Mouse (Mus musculus): ENCODE measurements at regions not wholly inside any gene's neighbourhood (a gene's known extent, or its start where the extent isn't known, plus 50 kb on each side); places are given as distances from the start of the nearest gene placed in this dataset.
A peak's percentile ranks its signal among the peaks of the same experiment; 100 is the strongest.

GRCm38 (mm10) chr12:71637248-71637647, 193.6 kb upstream of the Daam1 start:
- WGBS: 73% methylated on average over 3 of the region's 3 CpGs
- no peak for TF ChIP-seq CTCF (IDR thresholded peaks at IDR 0.05; ENCODE audit: low read depth)

GRCm38 (mm10) chr12:71638246-71638645, 192.6 kb upstream of the Daam1 start:
- Histone ChIP-seq H3K9ac (replicated peaks; ENCODE audit: low read length) (no peak overlapping the region), H3K4me1 (ENCODE audit: insufficient read depth, low read length) (peaks cover 8% of the 10 kb centered on the region; the same call in 1 of the 2 replicates), H3K9me3 (ENCODE audit: low read length) (no peaks in the 10 kb centered on the region), H3K36me3 (ENCODE audit: insufficient read depth, low read length) (no peaks in the 10 kb centered on the region), H3K27me3 (ENCODE audit: insufficient read depth, low read length) (no peaks in the 10 kb centered on the region), H3K4me3 (ENCODE audit: low read length) (no peak overlapping the region), H3K4me2 (ENCODE audit: low read depth, low read length) (no peak overlapping the region), H3K27ac (no peak overlapping the region)
- DNase-seq (ENCODE audit: low spot score): no peak
- TF ChIP-seq CTCF (IDR thresholded peaks at IDR 0.05; ENCODE audit: low read depth): no peak
- WGBS: 54% methylated on average over 8 of the region's 8 CpGs
- ATAC-seq: no peak

More at GRCm38 (mm10) chr12:71637248-71637647, 193.6 kb upstream of the Daam1 start:
- DNase-seq (ENCODE audit: low spot score): no peak
- Histone ChIP-seq H3K27ac (no peak overlapping the region), H3K4me2 (ENCODE audit: low read depth, low read length) (no peak overlapping the region), H3K4me3 (ENCODE audit: low read length) (no peak overlapping the region), H3K27me3 (ENCODE audit: insufficient read depth, low read length) (no peaks in the 10 kb centered on the region), H3K9me3 (ENCODE audit: low read length) (no peaks in the 10 kb centered on the region), H3K9ac (replicated peaks; ENCODE audit: low read length) (no peak overlapping the region), H3K36me3 (ENCODE audit: insufficient read depth, low read length) (no peaks in the 10 kb centered on the region), H3K4me1 (ENCODE audit: insufficient read depth, low read length) (peaks cover 6% of the 10 kb centered on the region; the same call in 1 of the 2 replicates)
- no peak for ATAC-seq

- H3K9me3 ChIP-seq (ENCODE audit: low read length): no peaks in the 10 kb centered on the region
- no peak overlapping the region for H3K27ac ChIP-seq
- DNase-seq (ENCODE audit: low spot score): peak; percentile 53
- no peak overlapping the region for H3K4me2 ChIP-seq (ENCODE audit: low read depth, low read length)
- no peak for TF ChIP-seq CTCF (IDR thresholded peaks at IDR 0.05; ENCODE audit: low read depth)
- H3K36me3 ChIP-seq (ENCODE audit: insufficient read depth, low read length): no peaks in the 10 kb centered on the region
- no peak for ATAC-seq
- H3K4me1 ChIP-seq (ENCODE audit: insufficient read depth, low read length): peaks cover 8% of the 10 kb centered on the region; the same call in 1 of the 2 replicates
- no peak overlapping the region for H3K4me3 ChIP-seq (ENCODE audit: low read length)
- 33% methylated on average over 10 of the region's 10 CpGs for WGBS
- H3K9ac ChIP-seq (replicated peaks; ENCODE audit: low read length): 0 out of 2 replicates have a peak overlapping the region, but pooled peaks have one; percentile 19
- no peaks in the 10 kb centered on the region for H3K27me3 ChIP-seq (ENCODE audit: insufficient read depth, low read length)
These were observed 190.8 kb upstream of the Daam1 start for GRCm38 (mm10) chr12:71640058-71640501.

GRCm38 (mm10) chr12:71641486-71641885, 189.4 kb upstream of the Daam1 start:
- WGBS: 73% methylated on average over 2 of the region's 2 CpGs

GRCm38 (mm10) chr12:71642797-71643337, 188.0 kb upstream of the Daam1 start:
- DNase-seq (ENCODE audit: low spot score): no peak
- Histone ChIP-seq H3K4me1 (ENCODE audit: insufficient read depth, low read length) (peaks cover 8% of the 10 kb centered on the region; the same call in 1 of the 2 replicates), H3K4me2 (ENCODE audit: low read depth, low read length) (no peak overlapping the region), H3K27ac (no peak overlapping the region), H3K9ac (replicated peaks; ENCODE audit: low read length) (no peak overlapping the region), H3K27me3 (ENCODE audit: insufficient read depth, low read length) (no peaks in the 10 kb centered on the region), H3K36me3 (ENCODE audit: insufficient read depth, low read length) (no peaks in the 10 kb centered on the region), H3K9me3 (ENCODE audit: low read length) (no peaks in the 10 kb centered on the region), H3K4me3 (ENCODE audit: low read length) (no peak overlapping the region)
- no peak for ATAC-seq
- TF ChIP-seq CTCF (IDR thresholded peaks at IDR 0.05; ENCODE audit: low read depth): no peak
- 75% methylated on average over 8 of the region's 8 CpGs for WGBS

More at GRCm38 (mm10) chr12:71641486-71641885, 189.4 kb upstream of the Daam1 start:
- no peak for ATAC-seq
- TF ChIP-seq CTCF (IDR thresholded peaks at IDR 0.05; ENCODE audit: low read depth): no peak
- no peak for DNase-seq (ENCODE audit: low spot score)
- Histone ChIP-seq H3K27me3 (ENCODE audit: insufficient read depth, low read length) (no peaks in the 10 kb centered on the region), H3K4me2 (ENCODE audit: low read depth, low read length) (no peak overlapping the region), H3K27ac (no peak overlapping the region), H3K9me3 (ENCODE audit: low read length) (no peaks in the 10 kb centered on the region), H3K9ac (replicated peaks; ENCODE audit: low read length) (no peak overlapping the region), H3K36me3 (ENCODE audit: insufficient read depth, low read length) (no peaks in the 10 kb centered on the region), H3K4me3 (ENCODE audit: low read length) (no peak overlapping the region), H3K4me1 (ENCODE audit: insufficient read depth, low read length) (peaks cover 8% of the 10 kb centered on the region; the same call in 1 of the 2 replicates)

GRCm38 (mm10) chr12:71651251-71651650, 179.6 kb upstream of the Daam1 start:
- Histone ChIP-seq H3K4me2 (ENCODE audit: low read depth, low read length) (no peak overlapping the region), H3K27ac (no peak overlapping the region), H3K4me3 (ENCODE audit: low read length) (no peak overlapping the region), H3K9me3 (ENCODE audit: low read length) (no peaks in the 10 kb centered on the region), H3K27me3 (ENCODE audit: insufficient read depth, low read length) (no peaks in the 10 kb centered on the region), H3K4me1 (ENCODE audit: insufficient read depth, low read length) (no peaks in the 10 kb centered on the region), H3K9ac (replicated peaks; ENCODE audit: low read length) (no peak overlapping the region), H3K36me3 (ENCODE audit: insufficient read depth, low read length) (no peaks in the 10 kb centered on the region)
- DNase-seq (ENCODE audit: low spot score): peak; percentile 23
- ATAC-seq: no peak
- WGBS: 43% methylated on average over 2 of the region's 2 CpGs
- no peak for TF ChIP-seq CTCF (IDR thresholded peaks at IDR 0.05; ENCODE audit: low read depth)
